Mouse (Mus musculus): ENCODE measurements at regions not wholly inside any gene's neighbourhood (a gene's known extent, or its start where the extent isn't known, plus 50 kb on each side); places are given as distances from the start of the nearest gene placed in this dataset.
"Not testable (repeated sequence)": the region's sequence is repeated elsewhere in the genome, so short reads cannot be mapped to it uniquely, and the experiment has no call there.

DNA sequence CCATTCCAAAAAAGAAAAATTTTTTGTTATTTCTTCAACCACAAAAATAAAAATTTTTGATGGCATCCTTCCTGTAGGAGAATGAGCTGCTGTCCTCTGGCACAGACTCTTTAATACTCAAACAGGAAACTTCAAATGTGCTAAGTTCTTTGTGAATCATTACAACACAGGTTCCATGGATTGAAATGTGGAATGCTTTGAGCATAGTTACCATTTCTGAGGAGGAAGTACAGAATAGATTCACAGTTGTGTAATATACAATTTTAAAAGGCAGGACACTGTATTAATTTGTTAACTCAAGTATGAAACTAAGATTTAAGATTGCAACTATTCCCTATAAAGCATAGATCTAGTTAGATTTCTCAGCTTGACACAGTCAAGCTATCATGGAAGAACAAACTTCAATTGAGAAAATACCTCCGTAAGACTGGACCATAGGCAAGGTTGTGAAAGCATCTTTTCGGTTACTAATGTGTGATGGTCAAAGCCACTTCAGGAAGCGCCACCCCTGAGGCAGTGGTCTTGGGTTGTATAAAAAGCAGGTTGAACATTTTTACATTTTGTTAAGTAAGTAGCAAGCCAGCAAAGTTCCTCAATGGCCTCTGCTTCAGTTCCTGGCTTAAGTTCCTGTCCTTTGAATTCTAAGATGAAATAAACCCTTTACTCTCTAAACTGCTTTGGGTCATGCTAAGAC is 354.0 kb upstream of the B3galt2 start:
- DNase-seq = no peak

DNA sequence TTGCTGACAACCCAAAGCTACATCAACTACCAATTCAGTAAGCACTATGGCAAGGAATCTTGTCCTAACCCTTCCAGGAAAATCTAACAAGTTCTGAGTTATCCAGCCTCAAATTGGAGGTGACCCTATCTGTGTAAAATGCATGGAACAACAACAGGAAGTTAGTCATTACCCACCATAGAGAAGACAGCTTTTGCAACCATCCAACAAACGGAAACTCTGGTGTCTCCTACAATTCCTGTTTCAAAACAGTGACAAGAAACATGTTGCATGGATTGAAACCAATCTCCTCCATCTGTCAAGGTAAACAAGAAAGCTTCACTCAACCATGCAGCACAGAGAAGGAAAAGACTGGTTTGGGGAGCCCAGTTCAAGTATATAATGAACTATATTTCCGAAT is 353.0 kb upstream of the B3galt2 start:
- DNase-seq = no peak

DNA sequence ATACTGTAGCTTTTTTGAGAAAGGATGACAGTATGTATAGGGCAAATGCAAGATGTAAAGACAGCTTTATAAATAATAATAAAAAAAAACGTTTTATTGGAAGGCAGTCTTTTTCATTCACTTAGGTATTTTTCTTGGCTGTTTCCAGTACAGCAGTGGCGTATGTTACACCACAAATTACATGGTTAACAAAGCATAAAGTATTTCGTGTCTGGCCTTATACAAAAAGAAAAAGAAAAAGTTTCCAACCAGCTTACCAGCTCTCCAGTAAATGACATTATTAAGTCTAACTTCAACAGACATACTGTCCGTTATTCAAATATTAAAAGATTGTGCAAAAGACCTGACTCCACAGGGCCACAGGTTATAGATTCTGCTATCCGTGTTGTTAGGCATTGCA is 343.9 kb upstream of the B3galt2 start:
- no peak for DNase-seq

DNA sequence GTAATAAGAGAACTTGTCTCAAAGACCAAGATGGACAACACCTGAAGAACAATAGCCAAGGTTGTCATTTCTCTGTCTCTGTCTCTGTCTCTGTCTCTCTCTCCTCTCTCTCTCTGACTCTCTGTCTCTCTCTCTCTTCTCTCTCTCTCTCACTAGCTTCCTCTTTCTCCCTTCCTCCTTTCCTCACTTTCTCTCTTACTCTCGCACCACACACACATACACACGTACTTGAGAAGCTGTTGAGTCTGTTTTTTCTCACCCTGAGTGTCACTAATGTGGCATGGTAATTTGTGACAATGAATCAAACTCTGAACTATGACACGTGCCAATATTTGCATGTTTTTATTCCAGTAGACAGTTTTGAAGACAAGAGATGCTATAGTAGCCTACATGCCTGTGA is 333.1 kb upstream of the B3galt2 start:
- no peak for DNase-seq

DNA sequence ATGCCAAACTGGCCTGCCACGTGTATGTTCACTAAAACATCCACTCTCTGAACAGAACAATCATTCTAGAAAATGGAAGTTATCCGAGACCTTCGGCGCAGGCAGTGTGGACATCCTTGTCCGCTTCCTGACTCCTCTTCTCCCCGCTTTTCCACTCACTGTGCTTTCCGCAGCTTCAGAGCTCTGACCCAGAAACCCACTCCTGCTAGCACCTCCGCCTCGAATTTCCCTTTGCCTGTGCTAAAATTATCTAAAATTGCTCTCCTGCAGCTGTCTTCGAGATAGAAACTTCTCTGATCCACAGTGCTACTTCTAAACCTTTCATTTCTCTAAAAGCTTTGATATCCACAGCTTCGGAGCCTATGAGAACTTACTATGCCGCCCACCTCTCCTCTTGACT is 322.1 kb upstream of the B3galt2 start:
- DNase-seq = no peak

DNA sequence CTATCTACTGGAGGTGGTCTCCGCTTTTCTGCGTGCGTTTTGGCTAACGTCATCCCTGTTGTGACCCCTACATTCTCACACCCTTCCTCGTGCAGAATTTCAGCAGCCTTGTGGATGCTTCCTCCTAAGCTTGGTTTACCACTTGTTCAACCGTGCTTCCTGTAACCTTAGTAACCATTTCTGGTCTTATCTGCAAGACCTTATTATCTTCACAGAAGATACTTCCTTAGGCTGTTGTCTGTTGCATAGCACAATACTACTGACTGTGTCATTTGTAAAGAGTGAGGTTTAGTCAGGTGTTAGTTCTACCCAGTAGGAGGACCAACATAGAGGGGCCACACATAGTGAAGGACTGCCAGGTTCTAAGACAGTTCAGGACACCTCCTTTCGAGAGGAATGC is 320.9 kb upstream of the B3galt2 start:
- no peak for DNase-seq

DNA sequence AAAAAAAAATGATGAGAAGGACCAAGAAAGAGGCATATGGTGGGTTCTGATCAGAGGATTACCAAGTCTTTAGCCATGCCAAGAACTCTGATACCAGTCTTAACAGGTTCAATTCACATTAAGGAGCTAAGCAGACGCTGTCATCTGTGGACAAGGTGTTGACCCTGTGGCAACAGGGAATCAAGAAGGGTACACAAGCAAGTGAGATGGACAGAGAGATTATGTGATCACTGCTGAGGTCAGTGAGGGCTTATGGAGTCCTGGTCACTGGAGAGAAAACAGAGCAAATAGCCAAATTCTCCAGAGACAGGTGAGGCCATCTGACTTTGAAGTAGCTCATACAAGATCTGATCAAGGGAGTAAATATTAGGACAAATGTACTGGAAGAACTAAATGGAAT is 289.1 kb upstream of the B3galt2 start:
- no peak for DNase-seq

DNA sequence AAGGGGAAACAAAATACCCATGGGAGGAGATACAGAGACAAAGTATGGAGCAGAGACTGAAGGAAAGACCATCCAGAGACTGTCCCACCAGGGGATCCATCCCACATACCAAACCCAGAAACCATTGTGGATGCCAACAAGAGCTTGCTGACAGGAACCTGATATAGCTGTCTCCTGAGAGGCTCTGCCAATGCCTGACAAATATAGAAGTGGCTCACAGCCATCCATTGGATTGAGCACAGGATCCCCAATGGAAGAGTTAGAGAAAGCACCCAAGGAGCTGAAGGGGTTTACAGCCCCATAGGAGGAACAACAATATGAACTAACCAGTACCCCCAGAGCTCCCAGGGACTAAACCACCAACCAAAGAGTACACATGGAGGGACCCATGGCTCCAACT is 280.2 kb upstream of the B3galt2 start:
- DNase-seq = not testable (repeated sequence)

DNA sequence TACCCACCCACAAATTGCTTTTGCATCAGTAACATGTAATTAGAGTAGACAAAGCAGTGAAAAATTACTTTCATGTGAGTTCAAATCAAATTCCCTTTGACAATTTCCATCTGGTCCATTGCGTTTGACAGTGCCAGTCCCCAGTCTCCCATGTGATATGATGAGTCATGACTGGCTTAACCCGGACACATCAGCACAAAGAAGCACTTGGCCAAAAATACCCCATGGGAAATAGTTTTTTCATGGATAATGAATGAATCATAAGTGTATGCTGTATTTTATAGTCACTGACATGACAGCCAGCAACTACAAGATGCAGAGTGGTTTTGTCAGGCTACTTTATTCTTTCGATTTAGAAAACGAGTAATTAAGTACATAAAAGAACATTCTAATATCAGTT is 248.6 kb upstream of the B3galt2 start:
- DNase-seq = no peak
